Mouse (Mus musculus) layer of hippocampus, adult 11-12 months (tissue): ENCODE data around the gene Dclre1a.

ENCODE experiments used
- DNase-seq: peaks from one replicate; pipeline ENCODE4 v3.0.0; 2022; ENCODE audit warnings: low spot score

The Dclre1a gene

DNA sequence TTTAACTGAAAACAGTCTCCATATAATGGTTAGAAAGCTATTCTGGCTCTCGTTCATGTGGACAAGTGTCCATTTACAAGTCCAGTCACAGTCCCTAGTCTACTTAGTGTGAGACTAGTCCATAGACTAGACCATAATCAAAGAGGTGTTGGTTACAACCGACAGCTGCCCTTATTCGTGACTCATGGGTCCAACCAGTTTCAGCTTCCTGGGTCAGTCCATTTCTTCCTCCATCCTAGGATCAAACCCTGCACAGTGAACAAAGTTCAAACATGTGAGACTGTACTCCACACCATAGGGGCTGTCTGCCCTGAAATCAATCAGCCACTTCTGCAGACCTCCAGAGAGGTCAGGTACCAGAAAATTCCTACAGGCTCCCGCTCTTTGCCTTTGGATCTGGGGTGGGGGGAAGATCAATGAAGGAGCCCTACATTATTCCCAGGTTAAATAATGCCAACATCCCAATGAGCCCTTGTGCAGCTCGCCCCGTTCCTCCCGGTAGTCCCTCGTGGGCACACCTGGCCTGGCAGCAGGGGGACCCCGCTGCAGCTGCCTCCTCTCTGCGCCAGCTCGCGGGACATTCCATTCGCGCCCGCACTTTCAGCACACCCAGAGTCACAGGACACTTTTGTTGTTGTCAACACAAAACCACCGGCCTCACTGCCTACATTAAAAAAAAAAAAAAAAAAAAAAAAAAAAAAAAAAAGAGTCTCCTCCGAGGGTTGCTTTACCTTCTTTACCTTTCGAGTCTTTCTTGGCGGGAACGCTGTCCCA, at the start of gene Dclre1a:
TSS of gene Dclre1a (minus strand) at position 767 of the 774 bp plus-strand sequence.
- peak; percentile 62 for DNase-seq

DNA sequence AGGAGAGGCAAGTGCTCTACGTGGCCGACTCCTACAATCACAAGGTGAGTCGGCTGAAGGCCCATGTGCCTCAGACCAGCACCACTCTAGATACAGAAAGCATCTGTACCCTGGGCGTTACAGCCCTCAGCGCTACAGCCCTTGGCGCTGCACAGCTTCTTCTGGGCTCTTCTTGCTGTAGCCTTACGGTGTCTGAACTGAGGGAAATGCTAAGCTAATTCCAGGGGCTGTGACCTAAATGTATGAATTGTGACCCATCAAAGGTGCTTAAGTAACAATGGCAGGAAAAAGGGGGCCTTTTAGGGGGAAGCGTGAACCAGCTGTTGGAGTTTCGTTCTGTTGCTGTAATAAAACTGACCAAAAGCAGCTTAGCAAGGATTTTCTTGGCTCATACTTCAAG, 44.5 kb upstream of the Dclre1a start:
- no peak for DNase-seq

DNA sequence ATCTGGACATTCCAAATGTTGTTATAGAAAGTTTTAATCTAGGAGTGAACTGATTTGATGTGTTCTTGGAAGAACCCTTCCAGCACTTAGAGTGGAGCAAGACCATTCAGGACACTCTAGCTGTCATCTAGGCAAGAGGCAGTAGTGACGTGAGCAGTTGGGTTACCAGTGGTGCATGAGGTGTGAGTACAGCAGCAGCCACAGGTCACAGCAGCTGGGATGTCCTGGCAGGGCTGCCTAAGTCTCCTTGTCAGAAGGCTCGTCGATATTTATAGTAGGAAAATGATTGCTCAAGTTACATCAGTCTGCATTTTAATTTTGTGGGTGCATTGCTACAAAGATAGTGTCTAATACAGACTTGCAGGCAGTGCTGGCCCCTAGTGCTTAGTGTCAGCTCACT, 42.2 kb upstream of the Dclre1a start:
- no peak for DNase-seq

DNA sequence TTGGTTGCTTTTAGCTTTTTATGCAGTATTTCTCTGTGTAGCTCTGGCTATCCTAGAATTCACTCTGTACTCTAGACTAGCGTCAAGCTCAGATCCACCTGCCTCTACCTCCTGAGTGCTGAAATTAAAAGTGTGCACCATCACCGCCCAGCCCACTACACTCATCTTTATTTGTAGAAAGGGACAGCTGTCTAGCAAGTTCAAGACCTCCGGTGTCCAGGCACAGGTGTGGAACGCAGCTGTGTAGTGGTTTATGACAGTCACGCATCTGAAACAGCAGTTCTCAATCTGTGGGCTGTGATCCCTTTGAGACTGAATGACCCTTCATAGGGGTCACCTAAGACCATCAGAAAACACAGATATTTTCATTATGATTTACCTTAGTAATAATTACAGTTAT, 41.4 kb upstream of the Dclre1a start:
- no peak for DNase-seq

DNA sequence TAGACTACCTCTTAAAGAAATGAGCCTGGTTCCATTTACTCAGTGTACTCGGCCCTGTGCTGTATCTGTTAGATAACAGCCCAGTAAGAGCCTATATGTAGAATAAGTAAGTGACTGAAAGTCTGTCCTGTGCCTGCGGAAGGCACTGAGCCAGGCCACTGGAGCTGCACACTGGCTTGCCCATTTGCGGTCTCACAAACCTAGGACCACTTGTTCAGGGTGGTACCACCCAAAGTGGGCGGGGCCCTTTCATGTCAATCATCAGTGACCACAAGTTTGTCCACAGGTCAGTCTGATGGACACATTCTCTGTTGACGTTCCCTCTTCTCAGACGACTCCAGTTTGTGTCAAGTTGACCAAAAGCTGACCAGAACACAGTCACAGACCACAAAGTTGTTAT, 41.0 kb upstream of the Dclre1a start:
- no peak for DNase-seq

DNA sequence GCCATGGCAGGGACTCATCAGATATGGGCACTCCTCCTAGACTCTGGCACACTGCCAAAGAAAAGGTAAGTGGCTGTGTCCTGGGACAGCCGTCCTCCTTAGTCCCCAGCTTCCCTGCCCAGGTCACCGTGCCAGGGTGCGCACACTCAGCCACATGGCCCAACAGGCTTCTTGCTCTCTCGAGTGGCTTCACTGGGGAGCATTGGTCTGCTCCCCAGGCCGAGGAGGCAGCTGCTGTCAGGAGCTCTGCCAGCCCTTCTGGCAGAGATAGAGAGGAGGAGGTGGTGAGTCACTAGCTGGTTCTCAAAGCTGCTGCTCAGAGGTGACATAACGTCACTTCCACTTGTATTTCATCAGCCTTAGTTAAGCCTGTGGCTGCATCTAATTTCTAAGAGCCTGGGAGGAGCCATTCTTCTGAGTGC, 40.2 kb upstream of the Dclre1a start:
- DNase-seq = peak; percentile 61

DNA sequence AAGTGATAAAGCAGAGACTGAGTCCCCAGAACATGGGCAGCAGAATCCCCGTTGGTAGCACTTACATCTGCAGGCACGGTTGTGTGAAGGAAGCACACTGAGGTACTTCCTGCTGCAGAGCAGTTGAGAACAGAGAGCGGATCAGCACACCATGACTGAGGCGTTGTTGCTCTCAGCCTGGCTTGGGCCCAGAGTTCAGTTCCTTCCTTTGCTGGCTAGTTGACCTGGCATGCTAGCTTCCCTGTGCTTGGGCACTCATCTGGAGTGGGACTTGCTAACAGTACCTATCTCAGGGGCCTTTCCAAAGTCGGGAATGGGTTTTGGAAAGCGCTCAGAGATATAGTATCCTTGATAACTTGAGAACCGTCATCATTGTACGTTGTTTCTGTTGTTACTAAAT, 38.3 kb upstream of the Dclre1a start:
- no peak for DNase-seq

DNA sequence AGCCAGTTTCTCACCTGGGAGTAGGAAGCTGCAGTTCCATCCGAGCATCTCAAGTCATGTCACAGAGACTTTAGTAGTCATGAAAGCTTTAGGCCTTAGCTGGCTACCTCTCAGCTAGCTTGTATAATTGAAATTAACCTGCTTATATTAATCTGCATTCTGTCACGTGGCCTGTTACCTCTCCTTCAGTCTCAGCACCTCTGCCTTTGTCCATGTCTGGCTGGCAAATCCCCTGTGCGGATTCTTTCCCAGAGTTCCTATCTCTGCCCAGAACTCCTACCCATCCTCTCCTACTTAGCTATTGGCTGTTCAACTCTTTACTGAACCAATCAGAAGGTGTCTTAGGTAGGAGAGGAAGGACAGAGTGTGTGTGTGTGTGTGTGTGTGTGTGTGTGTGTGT, 36.3 kb upstream of the Dclre1a start:
- no peak for DNase-seq

DNA sequence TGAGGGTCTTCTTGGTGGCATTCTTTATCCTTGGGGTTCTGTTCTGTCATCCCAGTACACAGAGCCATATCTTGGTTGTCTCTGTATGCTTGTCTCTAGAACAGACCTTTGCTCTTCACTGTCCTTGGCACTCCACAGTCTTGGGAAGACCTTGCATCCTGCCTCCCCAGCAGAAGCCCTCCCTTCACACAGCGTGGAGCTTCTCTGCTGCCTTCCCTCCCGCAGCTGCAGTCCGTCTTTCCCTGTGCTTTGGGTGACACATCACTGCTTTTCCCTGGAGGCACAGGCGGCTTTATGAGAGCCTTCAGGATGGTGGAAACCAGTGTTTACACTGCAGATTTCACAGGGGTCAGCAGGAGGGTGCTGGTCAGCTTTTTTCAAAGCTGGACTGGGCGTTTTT, 35.8 kb upstream of the Dclre1a start:
- no peak for DNase-seq

DNA sequence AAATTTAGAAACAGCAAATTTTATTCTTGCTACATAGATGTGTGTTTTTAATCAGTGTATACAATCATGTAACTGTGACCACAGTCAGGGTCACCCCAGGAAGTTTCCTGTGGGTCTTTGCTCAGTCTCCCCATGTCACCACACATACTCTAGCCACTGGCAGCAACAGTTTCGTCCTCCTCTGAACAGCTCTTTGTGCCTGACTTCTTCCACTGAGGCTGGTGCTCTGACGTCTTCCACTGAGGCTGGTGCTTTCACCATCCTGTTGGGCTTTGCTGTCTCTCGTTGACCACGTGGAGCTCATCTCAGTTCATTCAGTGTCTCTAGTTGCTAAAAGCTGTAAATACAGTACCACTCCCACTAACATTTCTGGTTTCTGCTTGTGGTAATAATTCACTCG, 34.0 kb upstream of the Dclre1a start:
- no peak for DNase-seq

DNA sequence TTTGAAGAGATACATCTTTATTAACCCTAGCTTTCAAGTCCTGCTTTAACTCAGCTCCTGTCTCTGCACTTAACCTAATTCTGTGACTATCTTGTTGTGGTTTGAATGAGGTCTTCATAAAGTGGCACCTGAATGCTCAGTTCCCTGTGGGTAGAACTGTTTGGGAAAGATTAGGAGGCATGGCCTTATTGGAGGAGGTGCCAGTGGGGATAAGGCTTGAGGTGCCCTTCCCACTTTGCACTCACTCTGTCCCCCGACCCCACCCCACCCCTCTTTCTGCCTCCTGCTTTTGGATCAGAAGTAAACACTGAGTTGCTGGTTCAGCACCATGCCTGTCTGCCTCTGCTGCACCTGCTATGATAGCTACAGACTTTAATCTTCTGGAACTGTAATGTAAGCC, 29.8 kb upstream of the Dclre1a start:
- no peak for DNase-seq

DNA sequence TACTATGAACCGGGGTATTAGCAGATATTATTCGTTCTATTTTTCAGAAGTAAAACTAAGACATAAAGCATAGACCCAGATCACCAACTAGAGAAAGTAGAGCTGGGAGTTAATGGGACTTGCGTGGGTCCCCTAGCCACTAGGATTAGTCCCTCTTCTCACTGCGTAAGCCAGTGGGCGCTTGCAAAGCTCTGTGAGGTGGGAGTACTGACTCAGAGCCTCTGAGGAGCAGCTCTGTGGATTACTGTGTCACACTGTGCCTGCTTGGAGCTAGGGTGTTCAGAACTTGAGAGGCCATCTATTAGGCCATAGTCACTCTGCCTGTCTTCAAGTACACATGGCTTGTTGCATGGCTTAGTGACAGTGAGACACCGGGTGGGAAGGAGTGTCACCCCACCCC, 25.2 kb upstream of the Dclre1a start:
- no peak for DNase-seq

DNA sequence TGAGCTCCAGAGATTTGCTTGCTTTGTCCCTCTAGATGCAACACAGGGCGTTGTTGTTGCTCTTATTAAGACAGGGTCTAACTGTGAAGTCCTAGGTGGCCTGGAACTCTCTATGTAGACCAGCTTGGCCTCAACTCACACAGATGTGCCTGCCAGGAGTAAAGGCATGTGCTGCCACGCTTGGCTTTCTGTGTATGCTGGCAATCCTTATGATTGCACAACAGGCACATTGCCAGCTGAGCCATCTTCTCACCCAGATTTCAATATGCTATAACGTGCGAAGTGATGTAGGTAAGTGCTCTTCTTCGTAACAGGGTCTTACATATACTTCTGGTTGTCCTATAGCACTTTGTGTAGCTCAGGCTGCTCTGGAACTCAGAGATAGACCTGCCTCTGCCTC, 23.9 kb upstream of the Dclre1a start:
- DNase-seq = no peak

DNA sequence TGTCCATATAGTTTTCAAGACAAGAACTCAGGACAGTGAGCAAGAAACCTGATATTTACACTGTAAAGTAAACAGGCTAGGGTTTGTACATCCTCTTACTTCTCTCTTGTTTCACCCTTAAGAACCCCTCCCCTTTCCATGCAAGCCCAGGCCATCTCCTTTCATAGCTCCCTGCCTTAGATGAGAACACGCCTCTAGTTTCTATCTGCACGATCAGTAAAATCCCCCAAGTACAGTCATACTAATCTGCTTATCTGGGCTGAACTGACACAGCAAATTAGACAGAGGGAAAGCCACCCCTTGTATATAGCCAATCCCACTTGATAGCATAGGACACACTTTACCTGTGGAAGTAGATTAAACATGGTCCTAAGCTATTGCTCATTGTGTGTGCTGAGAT, 23.2 kb upstream of the Dclre1a start:
- no peak for DNase-seq

DNA sequence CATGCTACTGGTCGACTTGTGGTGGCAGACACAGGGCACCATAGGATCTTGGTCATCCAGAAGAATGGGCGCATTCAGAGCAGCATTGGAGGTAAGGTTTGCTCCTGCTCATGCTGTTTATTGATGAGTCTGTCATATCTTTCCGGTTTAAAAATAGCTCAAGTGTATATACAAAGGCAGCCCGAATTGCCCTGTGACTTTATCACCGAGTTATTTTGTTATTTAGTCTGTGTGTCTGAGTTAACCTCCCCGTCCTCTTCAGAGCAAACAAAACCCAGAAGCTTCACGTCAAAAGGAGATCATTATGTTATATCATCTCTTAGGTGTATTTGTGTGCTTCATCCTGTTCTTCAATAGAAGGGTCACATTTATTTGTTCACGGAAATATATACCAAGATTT, 22.8 kb upstream of the Dclre1a start:
- DNase-seq = no peak

DNA sequence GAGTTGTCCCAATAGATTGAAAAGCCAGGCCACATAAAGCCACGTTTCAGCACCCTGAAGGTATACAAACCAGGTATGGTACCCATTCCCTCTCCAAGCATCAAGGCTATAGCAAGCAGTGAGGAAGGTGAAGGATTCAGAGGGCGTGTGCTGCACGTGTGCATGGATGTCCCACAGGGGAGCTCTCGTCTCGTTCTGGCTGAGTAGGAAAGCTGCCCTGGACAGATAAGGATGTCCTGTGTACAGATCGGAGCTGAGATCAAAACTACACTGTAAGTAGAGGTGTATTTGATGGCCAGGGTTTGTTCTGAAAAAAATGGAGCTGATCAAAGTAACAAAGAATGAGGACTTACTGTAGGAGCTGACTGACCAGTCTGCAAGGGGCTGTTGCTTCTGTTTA, 18.9 kb upstream of the Dclre1a start:
- DNase-seq = no peak

DNA sequence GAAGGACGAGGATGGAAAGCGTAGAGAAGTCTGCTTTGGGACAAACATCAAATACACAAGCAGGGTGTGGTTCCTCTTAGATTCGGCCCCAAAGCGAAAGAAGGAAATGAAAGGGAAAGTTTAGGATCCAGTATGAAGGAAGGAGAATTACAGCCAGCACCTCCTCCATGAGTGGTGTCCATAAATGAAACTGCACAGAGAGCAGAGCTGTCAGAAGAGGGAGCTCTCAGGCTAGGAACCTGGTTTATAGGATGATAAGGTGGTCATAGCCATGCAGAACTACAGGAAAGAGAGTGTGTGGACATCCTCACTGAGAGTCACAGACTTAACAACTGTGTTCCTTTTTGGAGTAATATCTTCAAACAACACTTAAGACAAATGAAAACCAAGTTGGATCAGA, 18.0 kb upstream of the Dclre1a start:
- peak; percentile 77 for DNase-seq

DNA sequence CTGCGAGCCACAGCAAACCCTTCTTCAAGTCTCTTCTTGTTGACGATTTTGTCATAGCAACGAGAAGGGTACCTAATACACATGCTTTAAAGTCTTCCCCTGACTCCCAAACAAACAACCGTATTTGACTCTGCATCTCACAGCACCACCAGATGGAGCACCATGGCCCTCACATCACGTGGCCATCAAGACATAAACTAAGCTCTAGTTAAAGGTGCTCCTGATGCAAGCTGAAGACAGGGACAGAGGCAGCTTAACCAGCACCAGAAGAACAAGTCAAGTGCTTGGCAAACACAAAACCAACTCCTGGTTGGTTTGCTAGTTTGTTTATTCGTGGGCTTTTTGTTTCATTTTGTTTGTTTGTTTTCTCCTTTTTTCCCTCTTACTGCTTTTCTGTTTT, 17.3 kb upstream of the Dclre1a start:
- no peak for DNase-seq

DNA sequence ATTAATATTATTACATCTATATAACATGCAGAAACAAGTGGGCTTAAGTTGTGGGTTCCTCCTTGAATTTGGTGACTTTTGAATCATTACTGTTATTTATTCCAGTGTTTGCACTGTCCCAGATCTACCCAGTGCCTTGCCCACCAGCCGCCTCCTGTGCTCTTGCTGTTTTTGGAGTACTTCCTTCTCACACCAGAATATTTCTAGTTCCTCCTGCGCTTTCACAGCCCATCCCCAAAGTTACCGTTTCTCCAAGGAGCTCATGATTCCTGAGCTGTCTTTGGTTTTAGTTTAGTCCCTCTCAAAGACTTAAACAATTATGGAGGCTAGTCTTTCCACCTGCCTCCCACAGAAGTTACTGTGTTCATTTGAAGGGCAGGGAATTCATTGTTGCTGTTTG, 15.4 kb upstream of the Dclre1a start:
- no peak for DNase-seq

DNA sequence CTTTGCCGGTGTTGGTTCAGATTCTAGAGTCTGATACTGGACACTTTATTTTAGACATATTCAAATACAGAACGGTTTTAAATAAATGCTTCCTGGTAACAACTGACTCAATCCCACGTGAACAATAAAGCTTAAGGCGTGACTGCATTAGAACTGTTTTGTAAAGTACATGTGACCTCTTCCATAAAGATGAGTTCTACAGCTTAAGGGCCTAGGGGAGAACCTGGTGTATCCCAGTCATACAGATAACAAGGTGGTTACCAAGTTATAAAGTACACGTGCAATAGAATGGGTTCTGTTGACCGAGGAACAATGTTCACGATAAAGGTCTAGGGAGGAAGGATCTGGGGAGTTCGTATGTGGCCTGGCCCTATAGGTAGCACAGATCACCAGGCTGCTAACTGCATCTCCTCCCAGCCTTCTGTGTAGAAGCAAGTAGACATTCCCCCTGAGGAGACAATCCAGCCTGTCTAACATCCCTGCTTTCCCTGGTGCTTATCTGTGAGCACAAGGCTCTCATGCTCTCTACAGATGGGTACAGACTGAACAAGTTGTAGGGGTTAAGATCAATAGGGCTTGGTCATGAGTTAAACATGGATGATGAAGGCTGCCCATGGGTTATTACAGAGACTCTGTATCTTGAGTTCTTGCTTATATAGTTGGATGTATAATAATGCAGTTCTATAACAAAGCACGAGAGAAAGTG, 14.6 kb upstream of the Dclre1a start:
- no peak for DNase-seq

DNA sequence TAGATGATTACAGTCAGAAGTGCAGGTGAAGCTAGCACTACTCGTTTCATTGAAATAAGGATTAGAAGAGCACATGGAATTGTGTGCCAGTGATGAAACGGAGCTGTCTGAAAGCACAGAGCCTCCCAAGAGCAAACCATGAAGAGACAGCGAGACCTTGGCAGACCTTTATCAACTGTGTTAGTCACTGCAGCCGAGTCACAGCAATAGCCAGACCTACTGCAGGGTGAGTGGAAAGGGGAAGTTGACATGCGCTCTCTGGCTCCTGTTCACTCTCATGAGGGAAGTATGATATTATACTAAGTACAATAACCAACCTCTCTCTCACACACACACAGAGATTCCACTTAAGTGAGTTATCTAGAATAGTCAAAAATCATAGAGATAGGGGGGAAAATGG, 8.0 kb upstream of the Dclre1a start:
- no peak for DNase-seq

DNA sequence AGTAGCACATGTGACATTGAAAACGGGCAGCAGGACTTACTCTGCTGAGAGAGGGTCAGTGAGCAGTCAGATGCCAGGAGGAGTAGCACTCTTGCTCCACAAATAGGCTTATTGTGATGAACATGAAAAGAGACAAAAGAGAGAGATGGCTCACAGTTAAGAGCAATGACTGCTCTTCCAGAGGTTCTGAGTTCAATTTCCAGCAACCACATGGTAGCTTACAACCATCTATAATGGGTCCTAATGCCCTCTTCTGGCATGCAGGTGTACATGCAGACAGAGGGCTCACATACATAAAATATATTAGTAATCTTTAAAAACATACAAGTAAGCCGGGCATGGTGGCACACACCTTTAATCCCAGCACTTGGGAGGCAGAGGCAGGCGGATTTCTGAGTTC, 5.2 kb upstream of the Dclre1a start:
- DNase-seq = no peak

DNA sequence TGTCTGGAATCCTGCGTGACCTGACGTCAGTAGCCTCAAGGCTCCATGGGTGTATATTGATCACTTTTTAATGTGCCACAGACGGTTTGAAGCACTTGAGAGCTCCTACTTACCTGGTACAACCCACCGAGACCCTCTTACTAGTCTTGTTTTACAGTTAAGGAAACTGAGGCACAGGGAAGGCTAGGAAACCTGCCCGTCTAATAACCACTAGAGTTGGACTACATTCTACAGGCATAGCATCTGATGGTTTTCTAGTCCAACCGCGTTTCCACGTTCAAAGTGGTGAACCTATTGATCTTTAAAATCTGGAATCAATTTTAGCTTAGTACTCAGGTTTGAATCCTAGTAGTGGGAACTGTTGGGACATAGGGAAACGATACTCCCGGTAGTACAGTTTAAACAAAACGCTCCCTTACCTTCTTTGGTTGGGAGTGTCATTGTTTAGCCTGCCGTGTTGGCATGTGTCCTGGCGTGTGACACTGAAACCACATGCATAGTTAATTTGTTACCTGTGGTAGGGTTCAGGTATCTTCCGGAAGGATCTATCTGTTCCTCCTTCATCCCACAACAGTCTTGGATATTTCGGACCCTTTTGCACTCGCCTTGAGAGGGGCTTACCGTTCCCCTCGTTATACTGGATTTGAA, 1.1 kb upstream of the Dclre1a start:
- DNase-seq = no peak
